Mouse (Mus musculus) liver, embryonic 14.5 days (tissue): ENCODE data around the gene Duoxa2.

ENCODE experiments used
- CTCF ChIP-seq: IDR thresholded peaks from 2 replicates; pipeline ENCODE4 v1.5.1; 2016; ENCODE audit warnings: antibody characterized with exemption, low read depth, control low read depth
- EP300 ChIP-seq: IDR thresholded peaks from 2 replicates; pipeline ENCODE4 v1.6.1; 2016; ENCODE audit warnings: antibody characterized with exemption, low read depth

GRCm38 (mm10) chr2:122313536-122313935 is 14.8 kb downstream of the Duoxa2 start, which contains the start of gene Duoxa1:
- TF ChIP-seq CTCF = no peak
- no peak for TF ChIP-seq EP300
